Mouse (Mus musculus): Measurements from ENCODE around the gene Six2. TPM values are rescaled to one million over a fixed set of nuclear protein-coding genes. Genes with fewer than 3 reads are reported as not detected.

Gene Six2
- polyA plus RNA-seq (2015; fragmentation: Nextera tagmentation; extraction: Ambion mirVana), result 0.16 and 0.33 TPM in 2 replicates

- Histone ChIP-seq H3K4me3 (ENCODE audit: low read depth, low read length) (peak within 1 kb of the TSS; percentile 41), H3K9ac (ENCODE audit: low read depth, low read length) (0 out of 2 replicates have a peak within 1 kb of the TSS, but pooled peaks have one; percentile 14), H3K4me2 (ENCODE audit: low read length) (peak within 1 kb of the TSS; percentile 52), H3K4me1 (ENCODE audit: control insufficient read depth, insufficient read depth, low read length) (peaks cover 12% of the 10 kb centered on the region), H3K9me3 (replicated peaks; ENCODE audit: control insufficient read depth, low read length, poor library complexity, severe bottlenecking) (no peaks in the 10 kb centered on the region), H3K36me3 (ENCODE audit: control insufficient read depth, insufficient read depth, low read length) (no peaks in the 10 kb centered on the region), H3K27ac (ENCODE audit: low read length) (no peak within 1 kb of the TSS), H3K27me3 (ENCODE audit: control insufficient read depth, insufficient read depth, low read depth, low read length) (peaks cover 60% of the 10 kb centered on the region)
- ATAC-seq, result peak; percentile 77
- WGBS, result under 1% methylated on average over 55 of the region's 55 CpGs
These were observed at the start of gene Six2 for GRCm38 (mm10) chr17:85688236-85688910. Gene Six2 (minus strand): TSS chr17:85688274.

GRCm38 (mm10) chr17:85737090-85737780 is 49.2 kb upstream of the Six2 start:
- Histone ChIP-seq H3K9ac (ENCODE audit: low read depth, low read length) (no peak overlapping the region), H3K27ac (ENCODE audit: low read length) (no peak overlapping the region), H3K4me2 (ENCODE audit: low read length) (no peak overlapping the region), H3K4me3 (ENCODE audit: low read depth, low read length) (no peak overlapping the region), H3K4me1 (ENCODE audit: control insufficient read depth, insufficient read depth, low read length) (no peaks in the 10 kb centered on the region), H3K27me3 (ENCODE audit: control insufficient read depth, insufficient read depth, low read depth, low read length) (no peaks in the 10 kb centered on the region), H3K9me3 (replicated peaks; ENCODE audit: control insufficient read depth, low read length, poor library complexity, severe bottlenecking) (no peaks in the 10 kb centered on the region), H3K36me3 (ENCODE audit: control insufficient read depth, insufficient read depth, low read length) (no peaks in the 10 kb centered on the region)
- ATAC-seq, result no peak
- 62% methylated on average over 16 of the region's 19 CpGs for WGBS

DNA sequence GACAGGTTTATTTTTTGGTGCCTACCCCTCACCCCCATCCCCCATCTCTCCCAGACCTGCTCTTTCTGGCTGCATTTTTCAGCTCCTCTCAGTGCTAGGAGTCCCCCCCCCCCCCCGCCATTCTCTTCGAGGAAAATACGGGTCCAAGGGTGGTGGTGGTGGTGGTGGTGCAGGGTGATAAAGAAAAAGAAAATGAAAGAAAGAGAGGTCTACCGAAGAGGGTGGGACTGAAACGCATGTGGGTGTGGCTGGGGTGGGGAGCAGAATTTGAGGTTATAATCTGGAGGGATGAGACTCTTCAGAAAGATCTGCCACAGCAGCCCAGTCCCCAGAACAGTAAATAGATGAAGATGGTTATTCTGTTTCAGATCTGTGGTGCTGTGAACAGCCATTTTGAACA is 43.3 kb upstream of the Six2 start:
- Histone ChIP-seq H3K4me2 (ENCODE audit: low read length) (no peak overlapping the region), H3K9ac (ENCODE audit: low read depth, low read length) (no peak overlapping the region), H3K27ac (ENCODE audit: low read length) (no peak overlapping the region), H3K27me3 (ENCODE audit: control insufficient read depth, insufficient read depth, low read depth, low read length) (no peaks in the 10 kb centered on the region), H3K4me3 (ENCODE audit: low read depth, low read length) (no peak overlapping the region), H3K4me1 (ENCODE audit: control insufficient read depth, insufficient read depth, low read length) (no peaks in the 10 kb centered on the region), H3K9me3 (replicated peaks; ENCODE audit: control insufficient read depth, low read length, poor library complexity, severe bottlenecking) (no peaks in the 10 kb centered on the region), H3K36me3 (ENCODE audit: control insufficient read depth, insufficient read depth, low read length) (no peaks in the 10 kb centered on the region)
- ATAC-seq, result no peak
- WGBS, result 83% methylated on average over 5 of the region's 5 CpGs

DNA sequence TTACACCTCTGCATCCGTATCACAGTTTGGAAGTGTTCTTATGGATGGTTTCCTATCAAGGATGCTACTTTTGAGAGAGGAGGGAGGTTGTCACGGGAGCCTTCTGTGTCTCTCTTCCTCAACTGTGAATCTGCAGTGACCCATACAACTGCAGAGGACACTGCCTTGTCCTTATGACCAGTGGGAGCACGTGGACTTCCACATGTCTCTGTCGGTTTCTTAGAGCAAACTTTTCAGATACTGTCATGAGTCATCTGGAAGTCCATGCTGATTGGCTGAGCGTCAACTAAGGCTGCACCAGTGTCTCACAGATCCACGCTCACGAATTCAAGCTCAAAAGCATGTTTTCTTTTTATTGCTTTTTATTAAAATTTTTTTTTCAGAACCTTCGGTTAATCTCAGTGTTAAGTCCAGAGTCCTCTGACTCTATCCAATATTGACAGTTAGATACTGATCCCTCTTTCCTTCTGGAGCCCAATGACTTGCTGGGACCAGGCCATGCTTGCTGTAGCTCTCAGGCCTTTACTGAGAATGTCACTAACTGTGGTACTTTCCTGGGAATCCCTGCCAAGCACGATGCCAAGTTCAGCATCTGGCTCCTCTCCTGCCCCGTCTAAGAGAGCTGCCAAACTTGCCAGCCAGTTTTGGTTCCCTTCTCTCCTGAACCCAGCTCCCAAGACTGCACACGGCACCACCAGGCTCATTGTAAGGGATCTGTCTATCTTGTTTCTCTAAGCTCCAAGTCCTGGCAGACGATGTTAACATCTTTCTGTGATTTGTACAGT is 42.3 kb upstream of the Six2 start:
- 87% methylated on average over 12 of the region's 12 CpGs for WGBS
- Histone ChIP-seq H3K27me3 (ENCODE audit: control insufficient read depth, insufficient read depth, low read depth, low read length) (no peaks in the 10 kb centered on the region), H3K9ac (ENCODE audit: low read depth, low read length) (no peak overlapping the region), H3K36me3 (ENCODE audit: control insufficient read depth, insufficient read depth, low read length) (no peaks in the 10 kb centered on the region), H3K4me3 (ENCODE audit: low read depth, low read length) (no peak overlapping the region), H3K4me2 (ENCODE audit: low read length) (no peak overlapping the region), H3K27ac (ENCODE audit: low read length) (no peak overlapping the region), H3K9me3 (replicated peaks; ENCODE audit: control insufficient read depth, low read length, poor library complexity, severe bottlenecking) (no peaks in the 10 kb centered on the region), H3K4me1 (ENCODE audit: control insufficient read depth, insufficient read depth, low read length) (no peaks in the 10 kb centered on the region)
- no peak for ATAC-seq

DNA sequence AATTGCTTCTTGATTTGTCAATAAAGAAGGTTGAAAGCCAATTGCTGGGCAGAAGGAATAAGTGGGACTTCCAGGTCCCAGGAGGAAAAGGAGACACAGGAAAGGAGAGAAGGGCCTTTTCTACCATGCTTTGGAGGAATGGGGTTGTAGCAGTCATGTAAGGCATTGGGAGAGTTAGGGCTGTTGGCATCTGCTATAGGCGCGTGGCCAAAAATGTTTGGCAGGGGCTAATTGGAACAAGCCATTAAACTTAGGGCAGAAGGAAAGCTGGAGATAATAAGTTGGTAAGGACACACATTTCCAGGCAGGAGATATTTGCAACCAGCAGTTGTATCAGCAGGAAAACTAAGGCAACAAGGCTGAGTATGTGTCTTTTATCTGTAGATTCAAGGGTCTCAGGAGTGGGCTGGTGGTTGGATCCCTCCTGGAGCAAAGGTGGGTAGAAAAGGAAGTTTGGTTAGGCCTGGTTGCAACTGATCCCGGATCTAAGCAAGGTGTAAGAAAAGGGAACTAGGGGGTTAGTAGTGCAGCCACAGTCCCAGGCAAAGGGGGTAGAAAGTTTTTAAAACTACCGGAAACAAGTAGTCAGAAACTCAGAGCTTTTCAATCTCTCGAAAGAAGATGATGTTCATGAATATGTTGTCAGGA is 40.1 kb upstream of the Six2 start:
- WGBS, result 95% methylated on average over 5 of the region's 5 CpGs
- no peak overlapping the region for H3K4me3 ChIP-seq (ENCODE audit: low read depth, low read length)
- H3K27me3 ChIP-seq (ENCODE audit: control insufficient read depth, insufficient read depth, low read depth, low read length), result no peaks in the 10 kb centered on the region
- H3K4me2 ChIP-seq (ENCODE audit: low read length), result no peak overlapping the region
- H3K27ac ChIP-seq (ENCODE audit: low read length), result no peak overlapping the region
- no peak for ATAC-seq
- no peak overlapping the region for H3K9ac ChIP-seq (ENCODE audit: low read depth, low read length)
- H3K4me1 ChIP-seq (ENCODE audit: control insufficient read depth, insufficient read depth, low read length), result no peaks in the 10 kb centered on the region
- H3K9me3 ChIP-seq (replicated peaks; ENCODE audit: control insufficient read depth, low read length, poor library complexity, severe bottlenecking), result no peaks in the 10 kb centered on the region
- H3K36me3 ChIP-seq (ENCODE audit: control insufficient read depth, insufficient read depth, low read length), result no peaks in the 10 kb centered on the region

DNA sequence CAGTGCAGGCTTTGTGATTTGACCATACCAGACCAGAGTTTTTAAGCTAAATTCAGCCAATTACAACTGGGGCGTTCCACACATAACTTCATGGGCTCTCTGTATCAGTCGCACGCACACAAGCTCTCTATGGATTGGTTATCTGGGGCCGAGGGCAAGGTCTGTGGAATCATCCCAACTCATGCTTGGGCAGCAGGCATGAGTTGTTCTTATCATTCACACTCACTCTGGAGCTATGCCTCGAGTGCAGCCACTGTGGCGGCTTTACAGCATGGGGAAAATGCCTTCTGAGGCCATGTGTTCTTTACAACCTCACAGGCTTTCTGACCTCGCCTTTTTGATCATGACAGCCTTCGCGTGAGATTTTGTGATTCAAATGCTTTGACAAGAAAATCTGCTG is 37.9 kb upstream of the Six2 start:
- ATAC-seq, result no peak
- WGBS, result 90% methylated on average over 9 of the region's 9 CpGs

GRCm38 (mm10) chr17:85723166-85723565 is 35.1 kb upstream of the Six2 start:
- Histone ChIP-seq H3K4me2 (ENCODE audit: low read length) (no peak overlapping the region), H3K4me3 (ENCODE audit: low read depth, low read length) (no peak overlapping the region), H3K4me1 (ENCODE audit: control insufficient read depth, insufficient read depth, low read length) (no peaks in the 10 kb centered on the region), H3K27ac (ENCODE audit: low read length) (no peak overlapping the region), H3K27me3 (ENCODE audit: control insufficient read depth, insufficient read depth, low read depth, low read length) (no peaks in the 10 kb centered on the region), H3K9ac (ENCODE audit: low read depth, low read length) (no peak overlapping the region), H3K36me3 (ENCODE audit: control insufficient read depth, insufficient read depth, low read length) (no peaks in the 10 kb centered on the region), H3K9me3 (replicated peaks; ENCODE audit: control insufficient read depth, low read length, poor library complexity, severe bottlenecking) (no peaks in the 10 kb centered on the region)
- ATAC-seq, result no peak
- WGBS, result 92% methylated on average over 5 of the region's 5 CpGs

More for the DNA sequence above, 37.9 kb upstream of the Six2 start:
- H3K4me2 ChIP-seq (ENCODE audit: low read length), result no peak overlapping the region
- H3K36me3 ChIP-seq (ENCODE audit: control insufficient read depth, insufficient read depth, low read length), result no peaks in the 10 kb centered on the region
- H3K4me1 ChIP-seq (ENCODE audit: control insufficient read depth, insufficient read depth, low read length), result no peaks in the 10 kb centered on the region
- H3K9me3 ChIP-seq (replicated peaks; ENCODE audit: control insufficient read depth, low read length, poor library complexity, severe bottlenecking), result no peaks in the 10 kb centered on the region
- H3K27ac ChIP-seq (ENCODE audit: low read length), result no peak overlapping the region
- no peaks in the 10 kb centered on the region for H3K27me3 ChIP-seq (ENCODE audit: control insufficient read depth, insufficient read depth, low read depth, low read length)
- no peak overlapping the region for H3K9ac ChIP-seq (ENCODE audit: low read depth, low read length)
- H3K4me3 ChIP-seq (ENCODE audit: low read depth, low read length), result no peak overlapping the region

GRCm38 (mm10) chr17:85717266-85717665 is 29.2 kb upstream of the Six2 start:
- no peak overlapping the region for H3K27ac ChIP-seq (ENCODE audit: low read length)
- H3K27me3 ChIP-seq (ENCODE audit: control insufficient read depth, insufficient read depth, low read depth, low read length), result no peaks in the 10 kb centered on the region
- no peaks in the 10 kb centered on the region for H3K4me1 ChIP-seq (ENCODE audit: control insufficient read depth, insufficient read depth, low read length)
- no peak for ATAC-seq
- no peaks in the 10 kb centered on the region for H3K9me3 ChIP-seq (replicated peaks; ENCODE audit: control insufficient read depth, low read length, poor library complexity, severe bottlenecking)
- WGBS, result 53% methylated on average over 7 of the region's 7 CpGs
- no peak overlapping the region for H3K9ac ChIP-seq (ENCODE audit: low read depth, low read length)
- H3K4me3 ChIP-seq (ENCODE audit: low read depth, low read length), result no peak overlapping the region
- H3K36me3 ChIP-seq (ENCODE audit: control insufficient read depth, insufficient read depth, low read length), result no peaks in the 10 kb centered on the region
- H3K4me2 ChIP-seq (ENCODE audit: low read length), result no peak overlapping the region

Measured in midbrain, embryonic 16.5 days (tissue).